Mouse (Mus musculus) lung, postnatal 25 days (tissue): ENCODE measurements at regions not wholly inside any gene's neighbourhood (a gene's known extent, or its start where the extent isn't known, plus 50 kb on each side); places are given as distances from the start of the nearest gene placed in this dataset.
"Not testable (repeated sequence)": the region's sequence is repeated elsewhere in the genome, so short reads cannot be mapped to it uniquely, and the experiment has no call there.

ENCODE experiments used
- DNase-seq: peaks from one replicate; pipeline ENCODE4 v3.0.0; 2022; ENCODE audit warnings: low spot score

- no peak for DNase-seq
Measured at GRCm38 (mm10) chr16:55168433-55168832, 129.4 kb downstream of the Zpld1 start.

GRCm38 (mm10) chr16:55166181-55166848 is 131.5 kb downstream of the Zpld1 start:
- no peak for DNase-seq

GRCm38 (mm10) chr16:55162926-55163325 is 134.9 kb downstream of the Zpld1 start:
- DNase-seq: no peak

GRCm38 (mm10) chr16:55151726-55152125 is 146.1 kb downstream of the Zpld1 start:
- DNase-seq: peak; percentile 16

GRCm38 (mm10) chr16:55142431-55143173 is 155.2 kb downstream of the Zpld1 start:
- DNase-seq: no peak

- no peak for DNase-seq
Measured at GRCm38 (mm10) chr16:55134961-55135360, 162.8 kb downstream of the Zpld1 start.

GRCm38 (mm10) chr16:55097651-55098050 is 200.1 kb downstream of the Zpld1 start:
- DNase-seq: no peak

- DNase-seq: no peak
Measured at GRCm38 (mm10) chr16:55087461-55087860, 210.3 kb downstream of the Zpld1 start.

GRCm38 (mm10) chr16:55076172-55076571 is 221.6 kb downstream of the Zpld1 start:
- DNase-seq: no peak

- no peak for DNase-seq
Measured at GRCm38 (mm10) chr16:55039777-55040176, 258.0 kb downstream of the Zpld1 start.

- no peak for DNase-seq
Measured at GRCm38 (mm10) chr16:55001661-55002289, 296.0 kb downstream of the Zpld1 start.

- DNase-seq: no peak
Measured at GRCm38 (mm10) chr16:54991595-54992240, 306.1 kb downstream of the Zpld1 start.

GRCm38 (mm10) chr16:54983759-54984218 is 314.0 kb downstream of the Zpld1 start:
- DNase-seq: peak; percentile 2

- no peak for DNase-seq
Measured at GRCm38 (mm10) chr16:54970356-54970755, 327.4 kb downstream of the Zpld1 start.

- no peak for DNase-seq
Measured at GRCm38 (mm10) chr16:54943808-54944315, 353.9 kb downstream of the Zpld1 start.

- no peak for DNase-seq
Measured at GRCm38 (mm10) chr16:54928259-54928658, 369.5 kb downstream of the Zpld1 start.

GRCm38 (mm10) chr16:54902911-54903310 is 394.9 kb downstream of the Zpld1 start:
- DNase-seq: no peak

- DNase-seq: no peak
Measured at GRCm38 (mm10) chr16:54901461-54901860, 396.3 kb downstream of the Zpld1 start.

GRCm38 (mm10) chr16:54894661-54895060 is 403.1 kb downstream of the Zpld1 start:
- DNase-seq: no peak

- no peak for DNase-seq
Measured at GRCm38 (mm10) chr16:54857369-54857768, 440.4 kb downstream of the Zpld1 start.

GRCm38 (mm10) chr16:54842996-54843395 is 454.8 kb downstream of the Zpld1 start:
- not testable (repeated sequence) for DNase-seq
